Mouse (Mus musculus) embryo, embryonic 11 days (tissue): ENCODE measurements at regions not wholly inside any gene's neighbourhood (a gene's known extent, or its start where the extent isn't known, plus 50 kb on each side); places are given as distances from the start of the nearest gene placed in this dataset.

Experiments used
- DNase-seq: peaks from one replicate; pipeline ENCODE4 v3.0.0-alpha.2; 2015

DNA sequence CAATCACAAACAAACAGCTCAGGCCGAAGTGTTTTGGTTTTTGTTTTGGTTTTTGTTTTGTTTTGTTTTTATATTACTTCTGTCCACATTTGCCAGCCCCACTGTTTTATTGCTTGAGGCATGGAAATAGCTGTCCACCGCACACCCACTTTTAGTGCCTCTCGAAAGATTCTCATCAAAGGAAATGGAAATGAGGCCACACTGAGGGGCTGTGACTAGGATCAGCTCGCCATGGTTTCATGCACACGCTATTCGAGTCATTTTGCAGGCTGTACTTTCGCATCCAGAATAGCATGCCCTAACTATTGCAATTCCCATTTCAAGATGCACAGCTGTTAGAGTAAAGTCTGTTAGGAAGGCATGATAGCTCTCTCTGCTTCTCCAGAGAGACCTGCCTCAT is 1543.4 kb upstream of the Tenm3 start:
- peak; percentile 2 for DNase-seq

GRCm38 (mm10) chr8:50383697-50384096 is 1539.9 kb upstream of the Tenm3 start:
- no peak for DNase-seq

- peak; percentile 3 for DNase-seq
These were observed 1536.0 kb upstream of the Tenm3 start for GRCm38 (mm10) chr8:50379745-50380144.

GRCm38 (mm10) chr8:50373790-50374189 is 1530.0 kb upstream of the Tenm3 start:
- no peak for DNase-seq

DNA sequence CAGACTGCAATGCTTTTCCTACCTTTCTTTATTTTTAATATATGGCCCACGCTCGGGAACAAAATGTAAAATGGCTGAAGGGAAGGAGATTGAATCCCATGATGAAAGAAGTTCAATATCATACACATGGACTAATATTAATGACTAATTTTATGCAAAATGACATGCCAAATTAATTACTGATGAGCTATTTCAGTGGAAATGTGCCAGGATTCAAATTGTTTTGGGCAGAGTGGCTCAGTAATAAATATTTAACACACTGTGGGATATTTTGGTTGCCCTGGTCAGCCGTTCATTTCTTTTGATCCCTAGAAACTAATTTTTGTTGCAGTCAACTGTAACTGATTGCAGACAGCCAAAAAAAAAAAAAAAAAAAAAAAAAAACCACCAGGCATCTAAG is 1482.7 kb upstream of the Tenm3 start:
- no peak for DNase-seq

DNA sequence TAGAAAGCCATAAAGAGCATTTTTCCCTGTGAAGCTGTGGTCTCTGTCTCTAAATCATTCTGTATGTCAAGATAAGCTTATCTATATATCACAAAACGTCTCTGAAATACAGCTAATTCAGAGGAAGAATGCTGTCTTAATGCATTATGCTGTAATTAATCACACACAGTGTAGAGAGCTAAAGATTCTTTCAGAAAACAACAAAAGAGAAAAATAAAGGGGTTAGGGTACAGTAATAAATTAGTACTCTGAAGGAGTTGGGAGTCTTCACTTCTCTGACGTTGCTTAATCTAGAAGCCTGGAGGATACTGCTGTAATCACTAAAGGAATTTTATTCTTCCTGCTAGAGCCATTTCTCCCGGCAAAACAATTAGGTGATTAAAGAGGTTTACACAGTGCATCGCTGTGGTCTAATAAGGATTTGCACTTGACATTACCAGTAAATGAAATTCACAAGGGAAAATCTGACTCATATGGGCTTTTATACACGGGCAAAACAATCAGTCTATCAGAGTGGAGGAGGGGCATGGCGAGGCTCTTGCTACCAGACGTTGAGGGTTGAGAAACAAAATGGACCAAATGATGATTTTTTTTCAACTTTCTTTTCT is 1477.7 kb upstream of the Tenm3 start:
- DNase-seq: peak; percentile 16

DNA sequence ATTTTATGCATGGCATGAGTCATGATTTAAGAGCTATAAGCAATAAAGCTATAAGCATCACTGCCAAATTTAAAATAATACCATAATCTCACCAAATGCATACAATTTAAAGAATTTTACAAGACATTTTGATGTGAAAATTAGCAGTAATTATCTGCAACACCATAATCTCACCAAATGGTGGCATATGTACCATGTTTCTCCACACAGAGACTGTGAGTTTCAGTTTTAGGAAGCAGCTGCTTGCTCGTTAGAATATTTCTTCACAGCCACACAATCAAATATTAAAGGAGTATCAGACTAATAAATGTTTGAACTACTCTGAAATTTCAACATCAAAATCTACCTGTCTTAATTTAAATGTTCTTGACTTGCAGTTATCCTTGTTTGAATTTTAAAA is 1472.9 kb upstream of the Tenm3 start:
- DNase-seq: no peak

DNA sequence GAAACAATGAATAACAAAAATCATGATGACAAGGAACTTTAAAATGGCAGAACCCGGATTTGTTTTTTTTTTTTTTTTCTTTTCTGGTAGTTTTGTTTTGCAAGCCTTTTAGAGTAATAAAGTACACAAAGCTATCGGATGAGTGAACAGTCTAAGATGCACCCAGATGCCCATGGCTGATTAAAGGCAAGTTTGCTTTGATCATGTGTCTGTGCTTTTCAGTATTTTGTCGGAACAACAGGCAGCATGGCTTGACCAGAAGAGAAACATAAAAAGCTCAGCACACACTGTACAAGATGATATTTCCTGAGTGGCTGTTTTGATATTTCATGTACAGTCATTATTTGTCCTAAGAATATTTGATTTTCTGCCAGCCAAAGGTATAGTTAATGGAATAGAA is 1466.6 kb upstream of the Tenm3 start:
- no peak for DNase-seq

- DNase-seq: no peak
These were observed 1456.6 kb upstream of the Tenm3 start for GRCm38 (mm10) chr8:50300316-50300715.

DNA sequence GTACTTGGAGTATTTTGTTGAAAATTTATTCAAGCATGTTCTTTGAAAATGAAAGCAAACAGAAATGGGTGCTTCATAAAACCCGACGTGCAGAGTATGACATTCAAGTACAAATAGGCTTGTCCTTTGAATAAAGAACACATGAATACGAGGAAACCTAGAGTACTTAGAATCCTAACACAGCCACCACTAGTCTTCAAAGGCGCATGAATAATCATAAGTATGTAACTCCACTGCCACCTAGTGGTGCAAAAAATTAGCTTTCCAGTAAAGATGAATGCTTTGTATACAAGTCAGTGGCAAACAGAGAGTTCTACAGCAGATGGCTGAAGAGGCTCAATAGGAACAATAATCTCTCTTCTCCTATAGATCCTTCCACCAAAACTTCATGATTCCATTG is 1449.8 kb upstream of the Tenm3 start:
- DNase-seq: peak; percentile 92

- DNase-seq: peak; percentile 73
These were observed 1448.4 kb upstream of the Tenm3 start for GRCm38 (mm10) chr8:50292158-50292557.

- no peak for DNase-seq
These were observed 1432.6 kb upstream of the Tenm3 start for GRCm38 (mm10) chr8:50276346-50276745.

DNA sequence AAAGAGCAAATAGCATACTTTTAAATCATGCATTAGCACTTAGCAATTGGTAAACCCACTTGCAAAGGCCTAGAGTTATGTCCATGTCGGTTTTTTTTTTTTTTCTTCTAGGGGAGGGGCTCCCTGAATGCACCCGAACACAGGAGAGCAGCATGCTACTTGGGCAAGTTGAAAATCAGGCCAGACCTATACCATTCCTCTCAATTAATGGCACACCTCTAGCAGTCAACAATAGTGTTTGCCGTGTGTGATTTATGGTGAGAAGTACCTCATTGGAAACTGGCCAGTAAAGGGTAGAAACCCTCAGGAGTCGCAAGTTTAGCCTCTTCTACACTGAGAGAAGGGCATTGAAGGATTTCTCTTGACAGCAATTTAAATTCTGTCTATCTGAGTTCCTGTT is 1421.0 kb upstream of the Tenm3 start:
- no peak for DNase-seq
